Mouse (Mus musculus): ENCODE measurements around the gene Pbrm1.

Gene Pbrm1

GRCm38 (mm10) chr14:31081147-31081546 is 62.2 kb downstream of the Pbrm1 start:
- DNase-seq = peak; percentile 3

GRCm38 (mm10) chr14:31087433-31087832 is 68.5 kb downstream of the Pbrm1 start:
- no peak for DNase-seq

GRCm38 (mm10) chr14:31088515-31088914 is 69.6 kb downstream of the Pbrm1 start:
- DNase-seq = no peak

- no peak for DNase-seq
These were observed 71.0 kb downstream of the Pbrm1 start for GRCm38 (mm10) chr14:31089918-31090317.

GRCm38 (mm10) chr14:31105156-31105555 is 86.2 kb downstream of the Pbrm1 start:
- DNase-seq = no peak

GRCm38 (mm10) chr14:31110613-31111012 is 91.7 kb downstream of the Pbrm1 start:
- DNase-seq = no peak

- DNase-seq = no peak
These were observed 93.2 kb downstream of the Pbrm1 start for GRCm38 (mm10) chr14:31112187-31112586.

GRCm38 (mm10) chr14:31114011-31114410 is 95.1 kb downstream of the Pbrm1 start:
- no peak for DNase-seq

- DNase-seq = no peak
These were observed 96.6 kb downstream of the Pbrm1 start for GRCm38 (mm10) chr14:31115522-31115921.

- peak; percentile 33 for DNase-seq
These were observed 106.5 kb downstream of the Pbrm1 start for GRCm38 (mm10) chr14:31125106-31126075.

- DNase-seq = no peak
These were observed 107.9 kb downstream of the Pbrm1 start for GRCm38 (mm10) chr14:31126826-31127225.

- DNase-seq = peak; percentile 53
These were observed 109.3 kb downstream of the Pbrm1 start for GRCm38 (mm10) chr14:31128101-31128825.

- DNase-seq = peak; percentile 100
These were observed 109.9 kb downstream of the Pbrm1 start, which contains the start of gene Smim4 for GRCm38 (mm10) chr14:31128826-31129219. Gene Smim4 (minus strand): TSS chr14:31128956.

- DNase-seq = no peak
These were observed 110.6 kb downstream of the Pbrm1 start for GRCm38 (mm10) chr14:31129326-31130235.

- DNase-seq = peak; percentile 99
These were observed 111.6 kb downstream of the Pbrm1 start, which contains the start of gene Nt5dc2 for GRCm38 (mm10) chr14:31130236-31131220. Gene Nt5dc2 (plus strand): TSS chr14:31131053.

- peak; percentile 57 for DNase-seq
These were observed 112.4 kb downstream of the Pbrm1 start for GRCm38 (mm10) chr14:31131272-31131821.

- peak; percentile 32 for DNase-seq
These were observed 113.1 kb downstream of the Pbrm1 start for GRCm38 (mm10) chr14:31132031-31132430.

- no peak for DNase-seq
These were observed 113.6 kb downstream of the Pbrm1 start for GRCm38 (mm10) chr14:31132491-31132975.

GRCm38 (mm10) chr14:31133023-31133665 is 114.2 kb downstream of the Pbrm1 start:
- no peak for DNase-seq

Measured in embryo, embryonic 11 days (tissue).